Mouse (Mus musculus) Muller cell, postnatal 12 days (primary cell): ENCODE measurements around the gene Frmd4b.
"Not testable (repeated sequence)": the region's sequence is repeated elsewhere in the genome, so short reads cannot be mapped to it uniquely, and the experiment has no call there.

Experiments
- DNase-seq: peaks from one replicate; pipeline ENCODE4 v3.0.0-alpha.2; 2015; ENCODE audit errors: inconsistent ontology term

Gene Frmd4b

DNA sequence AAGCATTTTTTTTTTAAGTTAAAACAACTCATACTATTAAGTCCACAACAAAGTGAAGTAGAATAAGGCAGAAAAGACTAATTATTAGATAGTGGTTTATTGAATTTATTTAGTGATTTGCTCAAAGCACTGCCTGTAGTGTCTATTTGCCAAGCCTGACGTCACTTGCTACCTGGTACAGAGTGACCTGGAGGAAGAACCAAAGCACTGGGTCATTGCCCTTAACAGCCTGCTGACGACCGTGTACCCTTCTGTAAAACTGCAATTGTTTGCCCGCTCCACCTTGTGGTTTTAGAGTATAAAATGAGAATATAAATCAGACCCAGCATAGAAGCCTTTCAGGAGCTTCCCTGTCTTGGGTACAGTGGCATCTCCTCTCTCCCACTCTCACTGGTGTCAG is 355.1 kb downstream of the Frmd4b start:
- DNase-seq: no peak

DNA sequence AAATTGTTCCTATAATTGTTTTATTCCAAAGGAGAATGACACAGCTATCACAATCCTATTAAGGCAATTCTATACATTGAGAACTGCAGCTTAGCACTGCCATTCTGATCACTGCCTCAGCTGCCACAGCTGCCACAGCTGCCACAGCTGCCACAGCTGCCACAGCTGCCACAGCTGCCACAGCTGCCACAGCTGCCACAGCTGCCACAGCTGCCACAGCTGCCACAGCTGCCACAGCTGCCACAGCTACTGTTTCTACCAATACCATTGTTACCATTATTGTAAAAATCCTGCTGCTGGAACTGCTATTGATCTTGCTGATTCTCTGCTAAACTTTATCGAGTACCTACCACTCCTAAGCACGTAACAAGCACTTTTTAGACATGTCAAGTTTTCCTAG is 357.4 kb downstream of the Frmd4b start:
- DNase-seq: not testable (repeated sequence)

DNA sequence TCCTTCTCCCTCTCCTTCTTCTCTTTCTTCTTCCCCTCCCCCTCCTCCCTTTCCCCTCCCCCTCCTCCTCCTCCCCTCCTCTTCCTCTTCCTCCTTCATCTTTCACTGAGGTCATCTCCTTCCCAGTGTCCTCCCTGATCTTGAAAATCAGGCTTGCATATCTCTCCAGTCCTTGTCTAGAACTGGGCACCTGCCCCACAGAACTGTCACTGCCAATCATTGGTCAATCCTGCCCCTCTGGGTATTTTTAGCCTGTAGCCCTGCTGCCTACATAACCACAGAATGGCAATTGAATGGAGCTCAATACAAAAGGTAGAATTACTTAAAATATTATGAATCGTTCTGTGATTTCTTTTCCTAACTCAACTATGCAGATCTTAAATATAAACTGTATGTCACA is 358.9 kb downstream of the Frmd4b start:
- DNase-seq: no peak

DNA sequence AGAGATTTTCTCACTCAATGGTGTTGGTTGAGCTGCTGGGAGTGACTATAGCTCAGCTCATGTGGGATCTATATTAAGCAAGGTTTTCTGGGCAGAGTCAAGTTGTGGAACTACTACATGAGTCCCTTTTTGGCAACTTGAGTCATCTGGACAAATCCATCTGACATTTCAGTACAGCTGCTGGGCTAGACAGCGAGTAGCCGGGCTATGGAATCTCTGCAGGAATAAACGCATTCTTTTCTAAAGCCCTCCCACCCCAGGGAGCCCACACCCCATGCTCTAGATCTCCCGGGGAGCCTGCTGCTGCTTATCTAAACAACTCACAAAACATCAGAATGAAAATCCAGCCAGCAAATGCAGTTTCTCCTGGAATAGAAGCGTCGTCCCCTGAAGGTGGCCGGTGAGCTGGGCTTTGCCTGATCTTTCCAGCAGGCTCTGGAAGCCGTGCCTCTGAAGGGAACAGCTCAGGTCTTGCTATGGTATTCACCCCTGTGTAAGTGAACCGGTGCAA is 364.6 kb downstream of the Frmd4b start, which contains the start of gene Lmod3:
Gene Lmod3 (minus strand): TSS at position 49 of the 511 bp plus-strand sequence.
- DNase-seq: no peak

DNA sequence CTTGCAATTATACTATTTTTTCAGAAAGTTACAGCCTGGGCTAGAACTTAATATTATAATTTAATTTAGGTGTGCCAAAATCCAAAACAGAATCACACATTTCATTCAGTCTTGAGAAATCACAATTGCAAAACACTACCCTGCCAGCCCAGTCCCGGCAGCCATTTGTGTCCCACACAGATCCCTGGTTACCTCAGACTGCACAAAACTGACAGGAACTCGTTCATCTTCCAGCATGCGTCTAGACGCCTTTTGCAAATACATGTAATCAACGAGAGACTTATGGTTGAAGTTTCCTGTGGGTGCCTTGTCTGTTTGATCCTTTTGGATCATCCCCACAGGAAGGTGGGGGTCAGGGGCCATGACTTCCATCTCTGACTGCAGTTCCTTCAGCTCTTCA is 365.3 kb downstream of the Frmd4b start:
- DNase-seq: no peak

DNA sequence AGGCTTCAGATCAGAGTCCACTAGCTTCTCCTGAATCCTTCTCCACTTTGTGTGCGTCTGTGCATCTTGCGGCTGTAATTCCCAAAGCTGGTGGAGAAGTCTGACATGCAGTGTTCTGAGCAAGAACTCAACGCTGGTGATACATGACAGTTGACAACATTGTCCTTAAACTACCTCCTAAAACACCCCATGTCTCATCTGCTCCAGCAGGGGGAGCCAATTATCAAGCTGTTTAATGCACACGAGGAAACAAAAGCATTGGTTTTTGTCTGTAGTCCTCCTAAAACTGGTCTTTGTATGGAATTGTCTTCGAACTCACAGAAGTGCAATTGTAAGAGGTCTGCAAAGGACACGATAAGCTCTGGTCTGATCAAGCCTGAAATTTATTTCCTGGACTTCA is 366.4 kb downstream of the Frmd4b start:
- DNase-seq: peak; percentile 45

DNA sequence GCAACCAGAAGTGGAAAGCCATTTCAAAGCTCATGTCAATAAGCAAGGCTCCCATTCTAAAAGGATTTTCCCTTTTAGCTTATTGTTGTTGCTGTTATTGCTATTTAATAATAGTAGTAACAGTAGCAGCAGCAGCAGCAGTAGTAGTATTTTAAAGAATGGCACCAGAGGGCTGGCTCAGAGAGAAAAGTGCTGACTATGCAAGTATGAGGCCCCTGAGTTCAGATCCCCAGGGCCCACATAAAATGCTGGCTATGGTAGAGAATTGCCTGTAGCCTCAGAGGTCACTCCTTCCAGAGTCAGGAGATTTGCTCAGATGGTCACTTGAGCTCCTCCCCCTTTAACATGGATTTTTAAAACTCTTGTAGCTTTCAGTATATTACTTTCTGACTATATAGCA is 372.1 kb downstream of the Frmd4b start:
- no peak for DNase-seq

DNA sequence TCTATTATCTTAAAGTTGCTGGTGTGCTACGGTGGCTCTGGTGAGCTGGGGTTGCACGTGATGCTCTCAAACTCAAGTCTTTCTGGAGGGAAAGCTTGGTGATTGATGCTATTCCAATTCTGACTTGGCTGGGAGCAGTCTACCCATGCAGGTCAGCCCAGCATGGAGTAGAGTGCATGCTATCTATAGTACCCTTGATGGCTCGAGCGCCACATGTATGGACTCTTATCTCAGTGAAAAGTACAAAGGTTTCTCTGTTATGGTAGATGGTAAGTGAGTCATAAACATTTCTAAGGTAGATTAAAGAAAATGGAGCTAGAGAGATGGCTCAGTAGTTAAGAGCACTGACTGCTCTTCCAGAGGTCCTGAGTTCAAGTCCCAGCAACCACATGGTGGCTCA is 374.8 kb downstream of the Frmd4b start:
- DNase-seq: no peak

DNA sequence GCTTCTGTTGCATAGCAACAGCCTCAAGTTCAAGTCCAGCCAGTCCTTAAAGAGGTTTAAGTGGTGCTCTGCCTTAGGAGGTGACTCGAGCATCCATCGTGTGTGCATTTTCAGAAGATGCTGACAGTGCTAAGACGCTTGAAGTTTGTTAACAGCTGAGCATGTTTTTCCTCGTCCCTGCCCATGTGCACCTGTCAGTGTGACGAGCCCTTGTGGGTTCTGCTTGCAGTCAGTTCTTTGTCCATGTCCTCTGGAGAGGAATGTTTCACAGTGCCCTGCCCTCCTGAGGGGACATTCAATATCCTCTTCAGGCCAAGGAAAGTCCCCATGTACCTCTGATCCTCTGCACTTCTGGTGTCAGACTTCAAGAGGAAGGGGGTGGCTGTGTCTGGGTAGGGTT is 377.2 kb downstream of the Frmd4b start:
- DNase-seq: no peak

DNA sequence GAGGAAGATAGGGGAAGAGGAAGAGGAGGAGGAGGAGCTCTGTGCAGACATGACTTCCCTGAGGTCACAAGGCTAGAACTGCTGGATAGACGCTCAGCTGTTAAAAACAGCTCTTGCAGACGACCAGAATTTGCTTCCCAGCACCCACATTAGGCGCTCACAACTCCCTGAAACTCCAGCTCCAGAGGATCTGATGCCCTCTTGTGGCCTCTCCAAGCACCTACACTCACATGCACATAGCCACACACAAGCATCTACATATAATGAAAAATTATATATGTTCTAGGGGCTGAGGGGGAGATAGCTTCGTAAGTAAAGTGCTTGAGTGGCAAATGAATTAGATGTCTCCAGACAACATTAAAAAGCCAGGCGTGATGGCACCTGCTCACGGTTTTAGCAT is 378.0 kb downstream of the Frmd4b start:
- no peak for DNase-seq
